Mouse (Mus musculus) olfactory bulb, adult 2 months (tissue): ENCODE data around the gene Miox.

Source experiments
- CTCF ChIP-seq: fragments of 200-500 bp; IDR thresholded peaks from 2 replicates; pipeline ENCODE4 v1.5.1; 2012; ENCODE audit warnings: low read depth, mild to moderate bottlenecking, low read length, moderate library complexity; ENCODE audit not compliant: insufficient read depth
- POLR2A ChIP-seq: fragments of 200-500 bp; IDR thresholded peaks from 2 replicates; pipeline ENCODE4 v1.6.1; 2012; ENCODE audit warnings: mild to moderate bottlenecking, low read depth, low read length, moderate library complexity; ENCODE audit not compliant: insufficient read depth

DNA sequence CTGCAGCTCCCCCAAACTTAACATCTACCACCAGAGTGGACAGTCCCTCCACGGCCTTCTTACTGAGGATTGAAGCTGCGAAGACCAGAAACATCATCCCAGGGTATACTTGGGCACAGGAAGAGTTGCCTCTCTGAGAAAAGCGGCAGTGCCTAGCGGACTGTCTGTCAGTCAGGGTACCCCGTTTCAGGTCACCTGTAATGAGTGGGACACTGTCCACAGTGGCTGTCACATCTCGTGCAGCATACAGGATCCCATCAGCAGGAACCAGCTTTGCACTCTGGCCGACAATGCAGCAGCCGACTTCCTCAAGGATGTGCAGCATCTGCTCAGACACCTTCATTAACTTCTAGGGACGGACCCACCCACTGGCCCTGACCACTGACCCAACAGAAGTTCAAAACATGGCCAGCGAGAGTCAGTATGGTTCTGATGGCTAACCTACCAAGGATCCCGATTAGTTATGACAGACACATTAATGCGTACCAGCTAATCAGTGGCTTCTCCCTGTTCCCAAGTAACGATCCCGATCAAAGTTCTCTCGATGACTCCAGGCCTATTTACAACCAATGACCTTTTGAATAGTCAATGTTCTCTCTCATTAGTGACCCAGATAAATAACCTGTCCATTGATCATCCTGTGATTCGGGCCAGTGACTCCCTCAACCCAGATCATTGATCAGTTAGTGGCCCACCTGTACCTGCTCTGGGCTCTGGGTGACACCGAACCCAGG lies 40.8 kb downstream of the Miox start:
- TF ChIP-seq CTCF, result no peak
- no peak for TF ChIP-seq POLR2A
